Mouse (Mus musculus): ENCODE results near the gene Vmac. TPM values are rescaled to one million over a fixed set of nuclear protein-coding genes. Genes with fewer than 3 reads are reported as not detected.
A peak's percentile ranks its signal among the peaks of the same experiment; 100 is the strongest.

Vmac gene
- polyA plus RNA-seq, 1 experiment from 2014 or later = 17.5 TPM

GRCm38 (mm10) chr17:56693395-56693794 is 24.4 kb downstream of the Vmac start:
- H3K4me3 ChIP-seq (ENCODE audit: low read depth, low read length) = no peak overlapping the region
- H3K9me3 ChIP-seq (ENCODE audit: low read length) = no peaks in the 10 kb centered on the region
- H3K9ac ChIP-seq (replicated peaks; ENCODE audit: low read depth) = no peak overlapping the region
- no peak overlapping the region for H3K27ac ChIP-seq (ENCODE audit: low read length)
- no peak for TF ChIP-seq CTCF (IDR thresholded peaks at IDR 0.05)
- no peak for TF ChIP-seq EP300 (IDR thresholded peaks at IDR 0.05)
- WGBS = 67% methylated on average over 1 of the region's 1 CpGs
- H3K27me3 ChIP-seq (replicated peaks; ENCODE audit: insufficient read depth, low read length) = no peaks in the 10 kb centered on the region
- peaks cover 24% of the 10 kb centered on the region for H3K36me3 ChIP-seq (ENCODE audit: insufficient read depth, low read length)
- no peak for DNase-seq (ENCODE audit: low spot score)
- no peak overlapping the region for H3K4me2 ChIP-seq (replicated peaks; ENCODE audit: low read depth, low read length)
- no peaks in the 10 kb centered on the region for H3K4me1 ChIP-seq (ENCODE audit: insufficient read depth, low read depth, low read length)
- ATAC-seq = no peak

GRCm38 (mm10) chr17:56688689-56689088 is 29.1 kb downstream of the Vmac start:
- no peaks in the 10 kb centered on the region for H3K4me1 ChIP-seq (ENCODE audit: insufficient read depth, low read depth, low read length)
- peaks cover 24% of the 10 kb centered on the region for H3K36me3 ChIP-seq (ENCODE audit: insufficient read depth, low read length)
- no peak for TF ChIP-seq EP300 (IDR thresholded peaks at IDR 0.05)
- no peak for TF ChIP-seq CTCF (IDR thresholded peaks at IDR 0.05)
- no peak overlapping the region for H3K4me2 ChIP-seq (replicated peaks; ENCODE audit: low read depth, low read length)
- H3K9ac ChIP-seq (replicated peaks; ENCODE audit: low read depth) = no peak overlapping the region
- DNase-seq (ENCODE audit: low spot score) = no peak
- H3K27me3 ChIP-seq (replicated peaks; ENCODE audit: insufficient read depth, low read length) = no peaks in the 10 kb centered on the region
- no peak for ATAC-seq
- WGBS = 77% methylated on average over 2 of the region's 2 CpGs
- no peak overlapping the region for H3K27ac ChIP-seq (ENCODE audit: low read length)
- H3K4me3 ChIP-seq (ENCODE audit: low read depth, low read length) = no peak overlapping the region
- H3K9me3 ChIP-seq (ENCODE audit: low read length) = no peaks in the 10 kb centered on the region

- ATAC-seq (no peak), DNase-seq (ENCODE audit: low spot score) (no peak)
- no peak overlapping the region for H3K27ac ChIP-seq (ENCODE audit: low read length)
- peaks cover 24% of the 10 kb centered on the region for H3K36me3 ChIP-seq (ENCODE audit: insufficient read depth, low read length)
- no peaks in the 10 kb centered on the region for H3K27me3 ChIP-seq (replicated peaks; ENCODE audit: insufficient read depth, low read length)
- H3K9ac ChIP-seq (replicated peaks; ENCODE audit: low read depth) = no peak overlapping the region
- H3K4me1 ChIP-seq (ENCODE audit: insufficient read depth, low read depth, low read length) = no peaks in the 10 kb centered on the region
- no peak for TF ChIP-seq CTCF (IDR thresholded peaks at IDR 0.05)
- TF ChIP-seq EP300 (IDR thresholded peaks at IDR 0.05) = no peak
- H3K4me2 ChIP-seq (replicated peaks; ENCODE audit: low read depth, low read length) = no peak overlapping the region
- H3K4me3 ChIP-seq (ENCODE audit: low read depth, low read length) = no peak overlapping the region
- H3K9me3 ChIP-seq (ENCODE audit: low read length) = no peaks in the 10 kb centered on the region
Observed at GRCm38 (mm10) chr17:56688045-56688444, 29.8 kb downstream of the Vmac start.

- H3K4me2 ChIP-seq (replicated peaks; ENCODE audit: low read depth, low read length) = no peak overlapping the region
- H3K4me1 ChIP-seq (ENCODE audit: insufficient read depth, low read depth, low read length) = no peaks in the 10 kb centered on the region
- DNase-seq (ENCODE audit: low spot score) (no peak), ATAC-seq (no peak)
- no peak overlapping the region for H3K9ac ChIP-seq (replicated peaks; ENCODE audit: low read depth)
- H3K36me3 ChIP-seq (ENCODE audit: insufficient read depth, low read length) = peaks cover 24% of the 10 kb centered on the region
- no peaks in the 10 kb centered on the region for H3K27me3 ChIP-seq (replicated peaks; ENCODE audit: insufficient read depth, low read length)
- WGBS = 80% methylated on average over 2 of the region's 4 CpGs
- H3K9me3 ChIP-seq (ENCODE audit: low read length) = no peaks in the 10 kb centered on the region
- no peak for TF ChIP-seq EP300 (IDR thresholded peaks at IDR 0.05)
- no peak for TF ChIP-seq CTCF (IDR thresholded peaks at IDR 0.05)
- no peak overlapping the region for H3K27ac ChIP-seq (ENCODE audit: low read length)
- no peak overlapping the region for H3K4me3 ChIP-seq (ENCODE audit: low read depth, low read length)
Observed at GRCm38 (mm10) chr17:56686801-56687200, 31.0 kb downstream of the Vmac start.

- Histone ChIP-seq H3K27ac (ENCODE audit: low read length) (no peak overlapping the region), H3K36me3 (ENCODE audit: insufficient read depth, low read length) (peaks cover 24% of the 10 kb centered on the region), H3K4me3 (ENCODE audit: low read depth, low read length) (no peak overlapping the region), H3K4me1 (ENCODE audit: insufficient read depth, low read depth, low read length) (no peaks in the 10 kb centered on the region), H3K9me3 (ENCODE audit: low read length) (no peaks in the 10 kb centered on the region), H3K27me3 (replicated peaks; ENCODE audit: insufficient read depth, low read length) (no peaks in the 10 kb centered on the region), H3K9ac (replicated peaks; ENCODE audit: low read depth) (no peak overlapping the region), H3K4me2 (replicated peaks; ENCODE audit: low read depth, low read length) (no peak overlapping the region)
- 73% methylated on average over 2 of the region's 2 CpGs for WGBS
- TF ChIP-seq EP300 (IDR thresholded peaks at IDR 0.05) = no peak
- TF ChIP-seq CTCF (IDR thresholded peaks at IDR 0.05) = no peak
- no peak for DNase-seq (ENCODE audit: low spot score)
- ATAC-seq = no peak
Observed at GRCm38 (mm10) chr17:56684649-56685048, 33.2 kb downstream of the Vmac start.

GRCm38 (mm10) chr17:56683546-56684140 is 34.2 kb downstream of the Vmac start:
- H3K9ac ChIP-seq (replicated peaks; ENCODE audit: low read depth) = no peak overlapping the region
- no peak overlapping the region for H3K27ac ChIP-seq (ENCODE audit: low read length)
- no peaks in the 10 kb centered on the region for H3K9me3 ChIP-seq (ENCODE audit: low read length)
- DNase-seq (ENCODE audit: low spot score) = no peak
- no peak overlapping the region for H3K4me2 ChIP-seq (replicated peaks; ENCODE audit: low read depth, low read length)
- no peak for ATAC-seq
- H3K4me1 ChIP-seq (ENCODE audit: insufficient read depth, low read depth, low read length) = no peaks in the 10 kb centered on the region
- H3K36me3 ChIP-seq (ENCODE audit: insufficient read depth, low read length) = peaks cover 23% of the 10 kb centered on the region
- WGBS = 77% methylated on average over 5 of the region's 5 CpGs
- no peaks in the 10 kb centered on the region for H3K27me3 ChIP-seq (replicated peaks; ENCODE audit: insufficient read depth, low read length)
- H3K4me3 ChIP-seq (ENCODE audit: low read depth, low read length) = no peak overlapping the region
- TF ChIP-seq EP300 (IDR thresholded peaks at IDR 0.05) (no peak), CTCF (IDR thresholded peaks at IDR 0.05) (no peak)

- Histone ChIP-seq H3K4me1 (ENCODE audit: insufficient read depth, low read depth, low read length) (no peaks in the 10 kb centered on the region), H3K27ac (ENCODE audit: low read length) (no peak overlapping the region), H3K4me2 (replicated peaks; ENCODE audit: low read depth, low read length) (no peak overlapping the region), H3K4me3 (ENCODE audit: low read depth, low read length) (no peak overlapping the region), H3K27me3 (replicated peaks; ENCODE audit: insufficient read depth, low read length) (no peaks in the 10 kb centered on the region), H3K36me3 (ENCODE audit: insufficient read depth, low read length) (peaks cover 21% of the 10 kb centered on the region), H3K9ac (replicated peaks; ENCODE audit: low read depth) (0 out of 2 replicates have a peak overlapping the region, but pooled peaks have one; percentile 8), H3K9me3 (ENCODE audit: low read length) (no peaks in the 10 kb centered on the region)
- TF ChIP-seq CTCF (IDR thresholded peaks at IDR 0.05) = no peak
- ATAC-seq = no peak
- 43% methylated on average over 3 of the region's 3 CpGs for WGBS
- no peak for DNase-seq (ENCODE audit: low spot score)
Observed at GRCm38 (mm10) chr17:56682880-56683279, 34.9 kb downstream of the Vmac start.

All from lung, postnatal 0 days (tissue).